Mouse (Mus musculus) hindbrain, embryonic 15.5 days (tissue): ENCODE measurements at regions not wholly inside any gene's neighbourhood (a gene's known extent, or its start where the extent isn't known, plus 50 kb on each side); places are given as distances from the start of the nearest gene placed in this dataset.

Experiments
- ATAC-seq: fragments of 200-750 bp; cut with Nextera tagmentation; 2 replicates; pipeline ENCODE4 v1.8.0; 2017; ENCODE audit warnings: low read depth, moderate number of reproducible peaks, moderate TSS enrichment; ENCODE audit not compliant: low FRiP score
- H3K27ac ChIP-seq: fragments of 300-500 bp; sonication (generic); replicated peaks from 2 replicates; pipeline ENCODE4 v1.5.1; 2015; ENCODE audit warnings: mild to moderate bottlenecking, inconsistent platforms
- H3K27me3 ChIP-seq: fragments of 300-500 bp; sonication (generic); 2 replicates; pipeline ENCODE4 v1.6.1; 2015; ENCODE audit warnings: control low read depth, inconsistent platforms
- H3K36me3 ChIP-seq: fragments of 300-500 bp; sonication (generic); 2 replicates; pipeline ENCODE4 v1.6.1; 2015; ENCODE audit warnings: control low read depth, inconsistent platforms
- H3K4me1 ChIP-seq: fragments of 300-500 bp; sonication (generic); replicated peaks from 2 replicates; pipeline ENCODE4 v1.6.1; 2015; ENCODE audit warnings: control low read depth, inconsistent platforms
- H3K4me2 ChIP-seq: fragments of 300-500 bp; sonication (generic); 2 replicates; pipeline ENCODE4 v1.6.1; 2015; ENCODE audit warnings: moderate library complexity, mild to moderate bottlenecking, inconsistent platforms
- H3K4me3 ChIP-seq: fragments of 300-500 bp; sonication (generic); 2 replicates; pipeline ENCODE4 v1.5.1; 2015; ENCODE audit warnings: mild to moderate bottlenecking, inconsistent platforms
- H3K9ac ChIP-seq: fragments of 300-500 bp; sonication (generic); 2 replicates; pipeline ENCODE4 v1.6.1; 2015; ENCODE audit warnings: inconsistent platforms
- H3K9me3 ChIP-seq: fragments of 300-500 bp; sonication (generic); 2 replicates; pipeline ENCODE4 v1.6.1; 2016; ENCODE audit warnings: control low read depth, inconsistent platforms
- WGBS: fragments of 180-500 bp; shearing (Covaris S2); methylation state at CpG from one replicate; pipeline ENCODE4 v1.1.7; 2015; 5-methylcytosine and 5-hydroxymethylcytosine counted together

DNA sequence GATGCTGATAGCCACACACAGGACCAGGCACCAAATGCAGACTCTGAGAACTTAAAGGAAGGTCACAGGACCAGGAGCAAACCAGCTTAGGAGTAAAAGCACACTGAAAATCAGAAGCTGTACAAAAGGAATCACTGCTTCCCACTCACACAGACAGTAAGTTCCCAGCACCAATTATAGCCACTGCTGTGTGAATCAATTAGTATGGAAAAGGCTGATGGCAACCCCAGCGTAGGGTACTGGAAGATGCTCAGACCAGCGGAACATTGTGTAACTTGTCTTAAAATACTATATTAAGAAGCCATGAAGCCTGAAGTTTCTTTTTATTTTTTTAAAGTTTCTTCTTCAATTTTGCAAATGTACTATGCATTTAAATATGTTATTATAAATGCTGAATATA lies 115.8 kb downstream of the Lnpk start:
- H3K27ac ChIP-seq = no peak overlapping the region
- no peaks in the 10 kb centered on the region for H3K9me3 ChIP-seq
- no peak for ATAC-seq
- WGBS = 87% methylated on average over 2 of the region's 2 CpGs
- H3K9ac ChIP-seq = no peak overlapping the region
- no peaks in the 10 kb centered on the region for H3K36me3 ChIP-seq
- no peak overlapping the region for H3K4me3 ChIP-seq
- H3K4me2 ChIP-seq = no peak overlapping the region
- H3K4me1 ChIP-seq = no peaks in the 10 kb centered on the region
- H3K27me3 ChIP-seq = peaks cover 2% of the 10 kb centered on the region; the same call in 1 of the 2 replicates

DNA sequence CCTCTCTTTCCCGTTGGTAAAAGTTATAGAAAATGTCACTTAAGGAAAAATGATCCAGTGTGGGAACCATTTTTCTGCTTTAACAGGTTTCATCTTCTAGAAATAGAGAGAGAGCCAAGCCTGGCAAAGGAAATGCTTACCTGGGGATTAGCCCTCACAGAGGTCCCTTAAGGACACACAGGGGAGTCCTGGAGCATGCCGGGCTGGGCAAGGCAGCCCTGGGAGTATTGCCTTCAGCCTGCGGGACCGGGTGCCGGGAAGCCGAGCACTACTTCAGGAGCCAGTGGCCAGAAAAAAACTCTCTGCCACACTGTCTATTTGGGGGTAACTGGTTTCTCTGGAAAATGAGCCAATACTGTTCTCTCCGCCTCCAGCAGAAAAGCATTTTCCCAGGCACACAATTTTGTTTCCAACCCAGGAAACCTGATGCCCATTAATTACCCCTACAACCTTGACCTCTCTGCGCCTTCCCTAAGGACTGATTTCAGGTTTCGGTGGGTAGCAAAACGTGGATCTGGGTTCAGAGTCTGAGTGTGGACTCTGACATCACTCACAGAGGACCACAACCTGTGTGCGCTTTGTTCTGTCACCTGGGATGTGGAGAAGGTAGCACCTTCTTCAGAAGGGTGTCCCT lies 117.9 kb downstream of the Lnpk start:
- Histone ChIP-seq H3K4me1 (no peaks in the 10 kb centered on the region), H3K9me3 (no peaks in the 10 kb centered on the region), H3K27me3 (peaks cover 3% of the 10 kb centered on the region; the same call in 1 of the 2 replicates), H3K36me3 (no peaks in the 10 kb centered on the region), H3K4me3 (no peak overlapping the region), H3K27ac (no peak overlapping the region), H3K9ac (no peak overlapping the region), H3K4me2 (no peak overlapping the region)
- WGBS = 67% methylated on average over 11 of the region's 11 CpGs
- no peak for ATAC-seq

DNA sequence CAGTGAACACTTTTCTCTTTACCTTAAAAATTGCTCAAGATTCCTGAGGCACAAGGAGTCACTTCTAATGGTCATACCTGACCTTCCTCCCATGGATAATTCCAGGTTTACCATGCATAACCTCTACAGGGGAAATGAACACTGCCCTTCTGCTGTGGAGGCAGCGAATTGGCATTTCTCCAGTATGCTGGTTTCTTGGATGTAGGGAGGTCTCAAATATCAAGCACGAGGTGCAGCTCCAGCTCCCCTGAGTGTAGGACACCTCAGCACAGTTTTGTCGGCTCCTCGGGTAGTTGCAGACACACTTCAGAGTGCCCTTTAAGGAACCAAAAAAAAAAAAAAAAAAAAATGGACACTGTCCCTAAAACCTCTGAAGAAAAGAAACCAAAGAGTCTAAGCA lies 124.8 kb downstream of the Lnpk start:
- Histone ChIP-seq H3K27me3 (peaks cover 3% of the 10 kb centered on the region; the same call in 1 of the 2 replicates), H3K36me3 (no peaks in the 10 kb centered on the region), H3K4me2 (no peak overlapping the region), H3K9ac (no peak overlapping the region), H3K9me3 (no peaks in the 10 kb centered on the region), H3K27ac (no peak overlapping the region), H3K4me1 (peaks cover 26% of the 10 kb centered on the region), H3K4me3 (no peak overlapping the region)
- WGBS = 76% methylated on average over 4 of the region's 4 CpGs
- no peak for ATAC-seq

DNA sequence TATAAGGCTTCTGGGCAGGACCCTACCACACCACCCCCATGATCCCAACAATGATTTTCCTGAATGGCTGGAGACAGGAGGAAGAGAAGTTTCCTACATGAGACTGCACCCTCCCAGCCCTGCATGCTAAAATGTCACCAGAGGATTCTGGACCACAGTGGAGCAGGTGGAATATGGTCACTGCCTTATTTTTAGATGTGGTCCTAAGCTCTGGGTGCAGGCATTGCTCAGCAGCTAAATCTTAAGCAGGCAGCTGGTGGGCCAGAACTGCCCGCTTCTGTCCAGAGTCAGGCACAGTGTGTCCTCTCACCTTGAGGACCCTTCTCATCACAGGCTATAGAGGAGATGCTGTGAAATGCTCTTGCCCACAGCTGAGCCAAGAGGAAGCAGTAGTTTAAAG lies 126.6 kb downstream of the Lnpk start:
- WGBS = 92% methylated on average over 1 of the region's 1 CpGs
- Histone ChIP-seq H3K4me2 (no peak overlapping the region), H3K4me3 (no peak overlapping the region), H3K9ac (no peak overlapping the region), H3K9me3 (no peaks in the 10 kb centered on the region), H3K27me3 (no peaks in the 10 kb centered on the region), H3K36me3 (no peaks in the 10 kb centered on the region), H3K27ac (no peak overlapping the region), H3K4me1 (peaks cover 26% of the 10 kb centered on the region)
- no peak for ATAC-seq

DNA sequence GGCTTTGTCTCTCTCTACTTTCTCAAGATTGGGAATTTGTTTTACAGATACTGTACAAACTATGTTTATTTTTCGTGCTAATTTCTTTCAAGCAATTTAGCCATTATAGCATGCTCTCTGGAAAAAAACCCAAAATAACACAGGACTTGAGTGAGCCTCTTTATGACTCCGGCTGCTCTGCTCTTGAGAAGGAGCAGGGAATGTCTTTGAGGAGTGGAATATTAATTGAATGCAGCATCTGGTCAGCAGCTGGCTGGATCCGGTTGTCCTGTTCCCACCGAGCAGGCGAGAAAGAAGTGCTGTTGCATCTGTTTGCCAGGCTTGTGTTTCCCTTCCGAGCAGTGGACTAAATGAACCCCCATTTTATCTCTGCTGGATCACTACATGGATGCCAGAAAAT lies 127.7 kb downstream of the Lnpk start:
- 21% methylated on average over 6 of the region's 6 CpGs for WGBS
- Histone ChIP-seq H3K27me3 (no peaks in the 10 kb centered on the region), H3K36me3 (no peaks in the 10 kb centered on the region), H3K9me3 (no peaks in the 10 kb centered on the region), H3K4me2 (peak overlapping the region; percentile 41), H3K4me1 (peaks cover 26% of the 10 kb centered on the region), H3K27ac (peak overlapping the region; percentile 62), H3K4me3 (no peak overlapping the region), H3K9ac (no peak overlapping the region)
- ATAC-seq = no peak

DNA sequence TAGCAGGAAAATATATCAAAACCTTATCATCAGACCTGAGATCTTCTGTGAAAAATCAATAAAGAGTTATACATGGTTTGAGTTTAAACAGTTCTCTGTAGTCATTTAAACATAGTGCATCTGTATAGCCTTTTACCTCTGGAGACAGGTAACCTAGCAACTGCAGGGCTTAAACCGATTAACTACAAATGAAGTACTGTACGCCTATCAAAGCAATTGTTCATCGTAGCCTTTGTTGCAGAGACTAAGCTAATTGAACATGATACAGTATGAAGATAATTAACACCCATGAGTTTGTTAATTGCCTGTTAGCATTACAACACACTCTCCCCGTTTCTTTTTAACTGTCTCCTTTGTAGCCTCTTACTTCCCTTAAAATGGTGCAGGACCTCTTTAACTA lies 128.2 kb downstream of the Lnpk start:
- H3K4me1 ChIP-seq = peaks cover 26% of the 10 kb centered on the region
- WGBS = 19% methylated on average over 4 of the region's 4 CpGs
- no peaks in the 10 kb centered on the region for H3K27me3 ChIP-seq
- H3K27ac ChIP-seq = peak overlapping the region; percentile 62
- H3K4me3 ChIP-seq = no peak overlapping the region
- no peaks in the 10 kb centered on the region for H3K36me3 ChIP-seq
- no peaks in the 10 kb centered on the region for H3K9me3 ChIP-seq
- H3K4me2 ChIP-seq = peak overlapping the region; percentile 41
- ATAC-seq = peak; percentile 75; the same call in 1 of the 2 replicates
- no peak overlapping the region for H3K9ac ChIP-seq

DNA sequence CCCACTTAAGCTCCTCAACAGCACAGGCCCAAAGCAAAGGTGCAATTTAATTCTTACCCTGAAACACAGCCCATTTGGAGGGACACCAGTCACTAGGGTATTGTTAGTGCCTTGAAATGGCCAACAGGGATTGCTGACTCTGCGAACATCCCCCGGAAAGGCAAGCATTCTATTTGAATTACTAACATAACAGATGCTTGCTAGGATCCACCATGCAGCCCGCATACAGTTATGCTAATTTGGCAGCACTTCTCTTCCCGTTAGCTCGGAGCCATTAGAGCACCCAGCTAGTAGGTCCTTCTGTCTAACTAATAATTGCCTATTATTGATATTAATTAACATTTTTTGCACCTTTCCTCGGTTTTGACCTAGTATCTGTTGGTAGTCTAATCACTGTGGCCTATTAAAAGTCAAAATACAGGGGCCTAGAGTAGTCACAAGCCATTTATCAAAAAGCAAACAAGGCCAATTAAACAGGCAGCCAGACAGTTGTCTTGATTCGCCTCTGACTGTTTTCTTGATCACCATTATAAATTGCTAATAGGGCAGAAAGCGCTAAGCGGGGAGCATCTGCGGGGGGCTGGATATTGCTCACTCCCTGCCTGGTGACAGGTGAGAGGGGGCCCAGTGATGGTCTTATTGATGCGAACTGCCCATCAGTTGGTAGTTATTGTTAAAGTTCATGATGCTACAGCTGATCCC lies 129.0 kb downstream of the Lnpk start:
- Histone ChIP-seq H3K4me2 (no peak overlapping the region), H3K4me1 (peaks cover 26% of the 10 kb centered on the region), H3K4me3 (no peak overlapping the region), H3K27me3 (no peaks in the 10 kb centered on the region), H3K9me3 (no peaks in the 10 kb centered on the region), H3K36me3 (no peaks in the 10 kb centered on the region), H3K9ac (no peak overlapping the region), H3K27ac (peak overlapping the region; percentile 64)
- WGBS = 21% methylated on average over 11 of the region's 11 CpGs
- peak; percentile 27; the same call in 1 of the 2 replicates for ATAC-seq

DNA sequence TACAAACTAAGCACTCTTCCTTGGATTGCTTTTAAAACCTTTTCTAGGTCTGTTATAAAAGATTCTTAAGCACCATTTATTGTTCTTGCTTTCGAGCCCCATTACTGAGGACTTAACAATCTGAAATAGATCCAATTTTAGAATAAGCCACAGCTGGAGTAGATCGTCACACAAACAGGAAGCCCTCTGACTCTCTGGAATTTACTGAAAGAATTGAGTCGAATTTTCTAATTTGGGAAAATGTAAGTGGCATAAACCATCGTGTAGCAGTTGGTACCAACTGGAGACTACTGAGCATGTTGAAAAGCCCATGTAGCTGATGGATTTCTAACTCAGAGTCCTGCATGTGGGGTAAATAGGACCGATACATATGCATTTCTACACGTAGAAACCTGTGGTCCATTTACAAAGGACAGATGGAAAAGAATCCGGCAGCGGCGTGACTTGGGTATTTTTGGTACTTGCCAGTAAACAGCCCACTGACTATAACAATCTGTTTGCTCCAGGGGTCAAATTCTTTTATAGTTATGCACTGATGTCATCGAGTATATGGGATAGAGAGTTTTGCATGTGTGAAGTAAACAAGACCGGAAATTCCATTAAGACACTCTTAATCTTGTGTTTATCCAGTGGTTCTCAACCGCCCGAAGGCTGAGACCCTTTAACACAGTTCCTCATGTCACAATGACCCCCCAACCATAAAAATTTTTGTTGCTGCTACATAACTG lies 143.9 kb downstream of the Lnpk start:
- Histone ChIP-seq H3K9me3 (peaks cover 12% of the 10 kb centered on the region; the same call in 1 of the 2 replicates), H3K4me2 (no peak overlapping the region), H3K27me3 (no peaks in the 10 kb centered on the region), H3K36me3 (no peaks in the 10 kb centered on the region), H3K4me3 (no peak overlapping the region), H3K27ac (no peak overlapping the region), H3K4me1 (no peaks in the 10 kb centered on the region), H3K9ac (no peak overlapping the region)
- ATAC-seq = no peak
- 90% methylated on average over 13 of the region's 13 CpGs for WGBS

DNA sequence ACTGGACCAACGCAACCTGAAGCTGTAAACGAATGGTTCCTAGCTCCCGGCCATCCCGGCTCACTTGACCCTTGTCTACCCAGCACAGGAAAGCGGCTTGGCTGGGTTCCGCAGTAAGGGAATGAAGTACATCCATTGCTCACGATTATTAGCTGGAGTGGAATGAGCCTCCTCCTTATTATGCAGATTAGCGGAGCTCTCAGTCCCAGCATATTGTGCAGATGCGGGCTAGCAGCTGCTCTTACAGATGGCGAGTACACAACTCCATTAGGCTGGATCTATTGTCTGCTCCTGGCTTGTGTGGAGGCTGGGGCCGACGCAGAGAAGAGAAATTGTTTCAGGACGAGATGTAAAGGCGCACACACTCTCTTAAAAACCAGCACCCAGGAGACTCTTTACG lies 152.5 kb downstream of the Lnpk start:
- 10% methylated on average over 15 of the region's 15 CpGs for WGBS
- Histone ChIP-seq H3K4me1 (peaks cover 13% of the 10 kb centered on the region), H3K4me3 (peak overlapping the region; percentile 20)

DNA sequence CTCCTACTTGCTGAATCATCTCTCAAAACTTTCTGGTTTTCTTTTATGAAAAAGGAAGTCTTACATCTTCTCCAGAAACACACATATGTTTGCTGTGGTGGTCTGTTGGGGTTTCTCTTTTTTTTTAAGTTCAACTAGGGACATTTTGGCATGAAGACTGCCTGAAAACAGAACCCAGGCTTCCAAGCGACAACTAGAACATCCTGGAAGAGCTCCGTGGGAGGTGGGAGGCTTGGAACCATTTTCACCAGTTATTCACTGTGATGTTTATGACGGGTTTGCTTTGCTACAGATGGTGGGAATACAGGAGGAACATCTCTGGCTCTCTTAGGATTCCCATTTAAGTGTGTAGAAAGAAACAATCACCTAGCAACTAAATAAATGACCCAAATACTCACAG lies 154.5 kb downstream of the Lnpk start:
- Histone ChIP-seq H3K4me3 (no peak overlapping the region), H3K27ac (no peak overlapping the region), H3K9me3 (no peaks in the 10 kb centered on the region), H3K4me1 (peaks cover 13% of the 10 kb centered on the region), H3K27me3 (no peaks in the 10 kb centered on the region), H3K9ac (no peak overlapping the region), H3K4me2 (no peak overlapping the region), H3K36me3 (no peaks in the 10 kb centered on the region)
- 89% methylated on average over 3 of the region's 3 CpGs for WGBS
- no peak for ATAC-seq

More for the DNA sequence above, 152.5 kb downstream of the Lnpk start:
- Histone ChIP-seq H3K4me2 (peak overlapping the region; percentile 50), H3K9ac (peak overlapping the region; percentile 9; the same call in 1 of the 2 replicates), H3K27me3 (no peaks in the 10 kb centered on the region), H3K27ac (peak overlapping the region; percentile 76), H3K36me3 (no peaks in the 10 kb centered on the region), H3K9me3 (no peaks in the 10 kb centered on the region)
- ATAC-seq = peak; percentile 96

DNA sequence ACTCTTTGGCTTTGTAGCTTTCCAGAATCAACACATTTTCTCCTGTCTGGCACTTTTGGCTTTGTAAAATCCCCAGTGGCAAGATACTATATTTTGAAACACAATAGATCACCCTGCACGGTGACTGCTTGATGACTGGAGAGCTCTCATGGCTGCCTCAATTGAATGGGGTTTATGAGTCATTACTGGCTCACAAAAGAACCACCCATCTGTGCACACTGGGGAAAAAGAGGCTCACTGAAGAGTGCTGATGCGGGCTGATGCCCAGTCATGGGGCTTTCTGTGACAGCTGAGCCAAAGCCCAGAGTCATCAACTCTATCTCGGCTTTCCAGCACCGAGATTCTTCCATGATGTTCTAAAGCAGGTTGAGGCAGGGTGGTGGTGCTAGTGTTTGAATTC lies 163.1 kb downstream of the Lnpk start:
- 24% methylated on average over 4 of the region's 4 CpGs for WGBS
- H3K9ac ChIP-seq = no peak overlapping the region
- no peaks in the 10 kb centered on the region for H3K27me3 ChIP-seq
- ATAC-seq = peak; percentile 56; the same call in 1 of the 2 replicates
- H3K4me1 ChIP-seq = no peaks in the 10 kb centered on the region
- no peak overlapping the region for H3K4me3 ChIP-seq
- H3K4me2 ChIP-seq = no peak overlapping the region
- no peaks in the 10 kb centered on the region for H3K9me3 ChIP-seq
- H3K36me3 ChIP-seq = no peaks in the 10 kb centered on the region
- no peak overlapping the region for H3K27ac ChIP-seq

DNA sequence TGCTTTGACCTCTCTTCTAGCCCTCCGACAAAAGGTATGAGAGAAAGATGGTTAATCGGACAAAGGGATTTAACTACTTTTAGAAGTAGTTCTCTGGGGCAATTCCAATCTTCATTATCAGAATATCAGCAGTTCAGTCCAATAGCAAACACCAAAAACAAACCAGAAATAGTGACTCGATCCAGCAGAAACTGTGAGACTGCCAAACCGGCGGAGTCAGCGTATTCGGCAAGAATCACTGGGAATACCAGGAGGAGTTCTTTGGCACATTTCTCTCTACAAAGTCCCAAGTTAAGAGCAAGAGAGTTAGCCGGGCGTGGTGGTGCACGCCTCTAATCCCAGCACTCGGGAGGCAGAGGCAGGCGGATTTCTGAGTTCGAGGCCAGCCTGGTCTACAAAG lies 164.5 kb downstream of the Lnpk start:
- Histone ChIP-seq H3K4me2 (no peak overlapping the region), H3K27ac (no peak overlapping the region), H3K4me3 (no peak overlapping the region), H3K4me1 (no peaks in the 10 kb centered on the region), H3K27me3 (no peaks in the 10 kb centered on the region), H3K9me3 (no peaks in the 10 kb centered on the region), H3K9ac (no peak overlapping the region), H3K36me3 (no peaks in the 10 kb centered on the region)
- 98% methylated on average over 13 of the region's 13 CpGs for WGBS
- ATAC-seq = no peak
